Mouse (Mus musculus) cerebellum, adult 9-10 months (tissue): ENCODE measurements around the gene Cdh7.
"Not testable (repeated sequence)": the region's sequence is repeated elsewhere in the genome, so short reads cannot be mapped to it uniquely, and the experiment has no call there.

Source experiments
- DNase-seq: peaks from one replicate; pipeline ENCODE4 v3.0.0; 2022

Gene Cdh7

DNA sequence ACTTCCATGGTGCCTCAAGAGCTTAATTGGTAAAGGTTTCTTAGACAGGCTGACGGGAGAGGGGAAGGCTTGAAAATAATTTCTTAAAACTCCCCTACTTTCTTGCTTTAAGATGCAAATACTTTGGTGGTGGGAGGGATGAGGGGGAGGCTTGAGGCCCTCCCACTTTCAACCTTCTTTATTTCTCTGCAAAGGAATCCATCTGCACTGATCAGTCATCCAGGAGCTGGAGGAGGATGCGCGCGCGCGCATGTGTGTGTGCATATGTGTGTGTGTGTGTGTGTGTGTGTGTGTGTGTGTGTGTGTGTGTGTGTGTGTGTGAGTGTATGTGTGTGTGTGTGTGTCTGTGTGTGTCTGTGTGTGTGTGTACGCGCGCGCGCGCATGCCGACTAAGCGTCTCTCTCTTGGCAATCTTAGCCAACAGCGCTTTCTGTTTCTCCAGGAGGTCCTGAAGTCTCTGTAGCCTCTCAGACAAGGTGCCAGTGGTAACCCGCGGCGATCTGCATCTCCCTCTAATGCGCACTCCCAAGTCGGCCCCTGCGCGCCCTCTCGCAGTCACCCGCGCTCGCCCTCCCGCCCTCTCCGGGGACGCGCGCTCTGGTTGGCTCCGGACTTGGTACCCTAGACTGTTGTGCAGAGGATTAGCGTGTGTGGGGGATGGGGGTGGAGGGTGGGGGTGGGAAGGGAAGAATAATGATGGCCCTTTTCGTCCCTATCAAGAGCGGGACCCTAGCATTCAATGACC, at the start of gene Cdh7:
Gene Cdh7 (plus strand): TSS at position 368 of the 745 bp plus-strand sequence.
- DNase-seq, result peak; percentile 93

DNA sequence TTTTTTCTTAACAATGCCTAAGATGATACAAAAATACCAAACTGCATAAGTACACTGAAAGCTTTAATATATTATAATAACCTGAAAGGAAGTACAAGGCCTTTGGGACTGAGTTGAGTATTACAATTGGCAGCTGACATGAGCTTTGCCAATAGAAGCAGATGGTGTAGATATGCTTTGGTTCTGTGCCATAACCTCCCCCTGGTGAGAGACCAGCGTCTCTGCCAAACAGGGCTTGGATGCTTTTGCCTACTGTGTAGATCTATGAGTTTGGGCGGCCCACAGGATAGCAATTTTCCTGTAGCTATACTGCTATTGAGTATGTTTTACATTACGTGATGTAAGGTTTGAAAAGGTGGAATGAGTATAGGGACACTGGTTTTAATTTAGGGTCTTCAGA, 49.6 kb upstream of the Cdh7 start:
- peak; percentile 100 for DNase-seq

DNA sequence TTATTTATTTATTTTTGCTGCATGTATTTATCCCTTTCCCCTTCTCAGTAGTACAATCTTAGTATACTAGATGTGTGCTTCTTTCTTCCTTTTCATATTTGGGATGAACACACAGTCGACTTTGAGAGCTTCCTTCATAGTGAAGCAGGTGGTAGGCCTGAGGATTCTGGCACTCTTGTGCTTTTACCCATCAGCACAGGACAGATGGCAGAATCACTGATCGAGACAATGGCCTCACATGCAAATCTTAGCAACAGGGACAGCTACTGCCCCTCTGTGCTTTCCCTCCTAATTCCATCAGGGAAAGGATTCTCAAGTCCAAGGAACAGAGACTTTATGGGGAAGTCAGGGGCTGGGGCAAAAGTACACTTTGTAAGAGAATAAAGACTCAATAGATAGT, 33.7 kb upstream of the Cdh7 start:
- DNase-seq, result peak; percentile 94

DNA sequence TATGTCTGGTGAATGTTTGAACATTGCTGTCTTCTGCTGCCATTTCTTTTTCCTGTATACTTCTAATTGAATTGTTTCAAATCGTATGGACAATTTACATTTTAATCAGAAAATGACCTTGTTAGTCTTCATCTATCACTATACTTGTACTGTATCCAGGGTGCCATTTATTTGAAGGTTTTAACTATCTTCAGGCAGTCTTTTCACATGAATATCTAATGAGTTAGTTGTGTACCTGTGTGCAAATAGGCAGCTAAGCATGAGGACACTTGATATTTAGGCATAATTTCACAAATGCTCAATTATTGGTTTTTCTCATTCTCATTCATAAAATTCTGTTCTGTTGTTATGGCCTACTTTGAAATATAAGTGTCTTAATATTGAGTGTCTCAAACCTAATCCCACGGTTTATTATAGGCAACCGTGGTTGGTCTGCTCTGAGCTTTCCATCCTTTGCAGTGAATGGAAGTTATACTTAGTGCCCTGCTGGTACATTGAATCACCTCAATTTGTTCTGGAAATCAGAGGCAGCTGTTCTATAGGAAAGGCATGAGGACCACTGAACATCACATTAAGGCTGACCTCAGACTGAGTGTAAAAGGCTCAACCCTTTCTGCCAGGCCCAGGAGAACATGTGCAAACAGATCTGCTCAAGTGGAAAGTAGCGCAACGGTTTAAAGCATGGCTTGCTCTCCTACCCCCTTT, 10.4 kb upstream of the Cdh7 start:
- DNase-seq, result no peak

DNA sequence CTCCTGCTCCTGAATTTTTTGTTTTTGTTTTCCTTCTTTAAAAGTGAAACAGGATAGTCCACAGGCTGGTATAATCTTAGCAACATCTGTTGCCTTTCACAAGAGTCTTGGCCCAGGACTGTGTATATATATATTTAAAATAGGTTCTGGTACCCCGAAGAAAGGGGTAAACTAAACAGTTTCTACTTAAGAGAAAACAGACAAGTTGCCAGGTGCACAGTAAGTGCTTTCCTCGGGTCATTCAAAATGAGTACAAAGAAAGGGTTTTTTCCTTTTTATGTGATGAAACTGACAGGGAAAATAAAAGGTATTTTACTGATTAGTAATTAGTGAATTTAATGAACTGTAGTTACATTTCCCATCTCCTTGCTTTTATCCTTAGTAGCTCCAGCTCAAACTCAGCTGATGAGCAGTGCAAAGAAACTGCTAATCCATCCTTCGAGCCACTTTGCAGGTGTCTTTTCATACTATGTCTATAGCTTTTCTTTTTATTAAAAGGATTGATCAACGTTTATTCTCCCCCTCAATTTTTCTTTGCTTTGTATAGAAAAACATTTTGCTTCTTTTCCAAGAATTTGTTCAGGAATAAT, 9.7 kb upstream of the Cdh7 start:
- DNase-seq, result no peak

DNA sequence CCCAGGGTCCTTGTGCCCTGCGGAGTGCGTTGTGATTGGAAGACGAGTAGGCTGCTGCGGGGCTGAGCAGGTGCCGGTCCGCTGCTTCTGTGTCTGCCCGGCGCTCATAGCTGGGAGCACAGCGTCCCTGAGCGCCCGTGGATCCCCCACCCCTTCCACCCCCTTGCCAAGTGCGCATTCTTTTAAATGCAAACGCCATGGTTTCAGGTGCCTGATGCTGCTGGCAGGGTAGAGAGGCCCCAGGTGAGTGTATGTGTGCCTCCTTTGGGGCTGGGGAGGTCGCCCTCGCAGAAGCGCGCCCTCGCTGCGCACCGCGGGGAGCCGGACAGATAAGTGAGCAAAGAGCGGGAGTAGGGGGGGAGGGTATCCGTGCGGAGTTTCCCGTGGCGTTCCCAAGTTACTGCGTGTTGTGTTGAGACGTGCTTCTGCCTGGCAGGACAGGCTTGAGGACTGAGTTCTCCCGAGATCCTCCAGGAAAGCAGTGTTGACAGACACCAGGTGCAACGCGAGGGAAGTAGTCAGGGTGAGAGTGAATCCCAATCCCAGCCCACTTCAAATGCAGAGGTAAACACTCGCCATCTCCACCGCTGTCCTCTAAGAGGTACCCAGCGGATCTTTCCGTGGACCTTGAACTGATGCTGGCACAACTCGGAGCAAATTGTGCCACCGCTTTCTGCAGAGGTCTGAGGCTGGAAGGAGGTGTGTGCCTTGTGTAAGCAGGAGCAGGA, 742 bp downstream of the Cdh7 start:
- peak; percentile 84 for DNase-seq

DNA sequence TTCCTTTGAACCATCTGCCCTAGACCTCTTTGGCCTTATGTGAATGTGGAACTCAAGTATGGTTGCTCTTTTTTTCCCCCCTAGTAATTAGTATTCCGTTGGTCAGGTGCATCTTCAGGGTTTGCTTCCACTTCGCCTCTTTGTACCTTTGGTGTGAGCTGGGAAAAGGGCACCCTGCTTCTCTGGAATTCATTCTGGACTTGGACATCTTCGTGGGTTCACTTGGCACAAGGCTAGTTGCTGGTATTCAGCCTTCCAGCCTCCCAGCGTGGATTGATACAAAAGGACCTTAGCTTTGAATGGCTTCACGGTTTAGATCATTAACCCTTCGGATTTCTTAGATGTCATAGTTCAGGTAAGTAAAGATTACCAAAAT, 1.3 kb downstream of the Cdh7 start:
- DNase-seq, result peak; percentile 89

DNA sequence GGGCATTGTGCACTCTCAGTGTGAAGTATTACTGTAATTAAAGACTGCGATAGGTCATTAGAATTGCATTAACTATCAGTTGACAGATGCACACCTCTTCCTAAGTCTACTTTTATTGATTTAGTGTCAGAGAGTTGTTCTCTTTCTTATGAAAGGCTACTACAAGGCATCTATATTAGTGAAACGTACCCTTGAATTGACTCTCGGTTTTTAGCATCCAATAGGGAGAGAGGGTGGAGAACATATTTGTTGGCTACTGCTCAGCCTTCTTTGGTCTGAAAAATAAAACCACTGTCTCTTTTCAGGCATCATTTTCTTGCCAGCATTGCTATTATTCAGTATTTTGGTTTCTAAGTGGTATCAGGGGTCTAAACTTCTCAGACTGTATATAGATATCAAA, 2.5 kb downstream of the Cdh7 start:
- DNase-seq, result peak; percentile 71

DNA sequence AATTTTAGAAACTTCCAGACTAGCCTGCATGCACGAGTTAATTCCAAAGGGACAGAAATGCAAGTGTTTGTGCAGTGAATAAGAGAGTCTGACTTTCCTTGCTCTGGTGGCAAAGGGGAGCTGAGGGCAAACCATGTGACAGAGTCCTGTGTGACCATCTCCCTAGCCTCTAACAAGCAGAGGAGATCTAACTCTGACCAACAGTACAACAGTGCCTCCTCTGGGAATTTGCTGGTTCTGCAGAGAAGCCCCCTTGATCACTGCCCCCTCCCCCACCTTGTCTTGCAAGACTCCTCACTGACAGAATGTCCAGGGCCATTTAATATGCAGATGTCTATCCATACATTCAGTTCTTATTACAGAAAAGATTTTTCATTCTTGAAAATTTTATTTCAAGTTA, 3.2 kb downstream of the Cdh7 start:
- DNase-seq, result peak; percentile 87

DNA sequence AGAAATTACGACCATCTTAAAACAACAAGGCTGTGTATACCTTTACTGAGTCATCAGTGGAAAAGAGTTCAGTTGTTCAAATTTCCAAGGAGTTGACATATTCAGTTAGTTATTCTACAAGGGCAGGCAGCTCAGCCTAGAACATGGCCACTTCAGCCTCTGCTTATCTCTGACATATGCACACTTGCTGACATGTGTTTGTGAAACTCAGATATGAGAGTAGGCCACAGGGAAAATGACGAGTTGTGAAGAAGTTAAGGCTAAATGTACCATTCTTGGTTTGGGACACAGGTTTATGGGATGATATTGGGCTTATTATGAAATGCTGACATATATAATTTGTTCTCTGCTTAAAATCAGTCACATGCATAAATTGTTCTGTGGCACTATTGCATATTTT, 7.3 kb downstream of the Cdh7 start:
- DNase-seq, result no peak

DNA sequence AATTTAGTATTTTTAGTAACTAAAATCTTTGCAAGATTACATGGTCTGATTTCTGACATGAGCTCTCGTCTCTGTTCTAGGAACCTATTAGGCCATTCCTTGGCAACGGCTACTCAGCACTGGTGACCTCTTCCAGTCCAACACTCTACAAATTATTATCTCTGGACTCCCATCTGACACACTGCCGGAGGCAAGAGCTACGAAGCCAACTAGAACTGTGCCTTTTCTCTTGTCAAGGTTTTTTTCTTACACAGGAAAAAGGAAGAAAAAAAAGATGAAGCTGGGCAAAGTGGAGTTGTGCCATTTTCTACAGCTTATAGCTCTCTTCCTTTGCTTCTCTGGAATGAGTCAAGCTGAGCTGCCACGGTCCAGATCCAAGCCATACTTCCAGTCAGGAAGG, 11.7 kb downstream of the Cdh7 start:
- DNase-seq, result peak; percentile 88

DNA sequence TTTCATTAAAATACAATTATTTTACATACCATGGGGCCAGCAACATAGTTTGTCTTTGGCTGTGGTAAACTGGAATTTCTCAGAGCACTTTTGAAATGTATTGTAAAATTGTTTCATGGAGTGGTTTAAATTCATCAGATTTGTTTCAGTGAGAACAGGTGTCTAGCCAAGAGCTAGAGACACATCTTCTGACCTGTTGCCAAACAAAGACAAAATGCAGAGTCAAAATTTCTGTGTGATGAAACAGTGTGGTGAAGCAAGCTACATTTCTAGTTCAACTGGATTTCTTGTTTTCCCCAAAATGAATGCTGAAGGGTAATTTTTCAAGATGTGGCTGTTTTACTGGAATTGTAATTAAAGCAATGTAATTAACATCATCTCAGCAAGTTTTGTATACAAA, 22.2 kb downstream of the Cdh7 start:
- peak; percentile 69 for DNase-seq

DNA sequence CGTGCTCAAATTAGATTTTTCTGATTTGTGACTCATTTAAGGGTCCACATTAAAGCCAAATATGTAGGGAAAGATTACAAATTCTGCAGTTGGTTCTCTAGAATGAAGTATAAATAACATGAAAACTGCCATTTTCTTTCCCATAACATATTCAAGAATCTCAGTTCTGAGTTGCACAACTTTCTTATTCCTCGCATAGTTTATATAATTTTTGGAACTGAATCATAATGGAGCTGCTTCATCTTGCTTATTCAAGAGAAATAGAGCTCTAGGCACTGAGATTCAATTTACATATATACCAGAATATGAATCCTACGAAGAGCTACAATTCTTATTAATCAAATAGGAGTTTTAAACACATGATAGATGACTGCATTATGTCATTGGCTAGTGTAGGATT, 22.8 kb downstream of the Cdh7 start:
- no peak for DNase-seq

DNA sequence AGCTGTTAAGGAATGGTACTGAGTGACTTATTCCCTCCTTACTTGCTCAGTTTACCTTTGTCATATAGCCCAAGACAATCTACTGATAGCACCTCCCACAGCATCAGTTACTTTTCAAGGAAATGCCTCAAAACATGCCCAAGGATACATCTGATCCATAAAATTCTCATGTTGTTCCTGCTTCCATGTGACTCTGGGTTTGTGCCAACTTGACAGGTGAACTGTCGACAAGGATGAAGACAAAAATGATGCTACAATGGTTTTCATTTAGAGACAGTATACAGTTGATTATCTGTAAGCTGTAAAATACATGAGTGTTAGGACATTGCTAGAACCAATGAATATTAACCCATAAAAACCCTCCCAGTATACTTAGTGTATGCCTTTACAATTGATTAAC, 29.9 kb downstream of the Cdh7 start:
- DNase-seq, result peak; percentile 56

DNA sequence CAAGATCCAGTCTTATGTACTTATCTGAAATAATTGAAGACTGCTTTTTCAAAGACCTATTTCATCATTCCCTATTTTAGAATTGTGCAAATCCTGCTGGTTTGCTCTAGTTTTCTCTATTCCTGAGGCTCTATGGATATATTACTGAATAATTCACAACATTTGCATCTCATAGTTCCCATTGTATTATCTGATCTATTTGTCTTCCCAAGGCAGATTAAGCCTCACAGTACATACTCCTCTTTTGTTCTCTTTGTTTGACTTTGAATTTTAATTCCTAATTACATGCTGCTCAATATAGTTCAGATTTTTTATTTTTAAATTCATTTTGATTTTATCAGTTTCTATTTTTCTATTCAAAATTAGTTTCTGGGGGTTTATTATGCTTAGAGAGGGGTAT, 74.1 kb downstream of the Cdh7 start:
- no peak for DNase-seq

DNA sequence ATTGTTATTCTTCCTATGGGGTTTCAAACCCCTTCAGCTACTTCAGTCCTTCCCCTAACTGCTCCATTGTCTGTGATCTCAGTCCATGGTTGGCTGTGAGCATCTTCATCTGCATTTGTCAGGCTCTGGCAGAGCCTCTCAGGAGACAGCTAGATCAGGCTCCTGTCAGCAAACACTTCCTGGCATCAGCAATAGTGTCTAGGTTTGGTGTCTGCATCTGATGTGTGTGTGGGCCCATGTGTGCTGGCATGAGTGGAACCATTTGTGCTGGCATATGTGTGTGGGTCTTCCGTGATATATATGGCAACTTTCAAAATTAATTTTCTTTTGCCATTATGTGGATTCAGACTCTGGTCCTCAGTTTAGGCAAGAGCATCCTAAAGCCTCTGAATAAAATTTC, 85.2 kb downstream of the Cdh7 start:
- DNase-seq, result no peak

DNA sequence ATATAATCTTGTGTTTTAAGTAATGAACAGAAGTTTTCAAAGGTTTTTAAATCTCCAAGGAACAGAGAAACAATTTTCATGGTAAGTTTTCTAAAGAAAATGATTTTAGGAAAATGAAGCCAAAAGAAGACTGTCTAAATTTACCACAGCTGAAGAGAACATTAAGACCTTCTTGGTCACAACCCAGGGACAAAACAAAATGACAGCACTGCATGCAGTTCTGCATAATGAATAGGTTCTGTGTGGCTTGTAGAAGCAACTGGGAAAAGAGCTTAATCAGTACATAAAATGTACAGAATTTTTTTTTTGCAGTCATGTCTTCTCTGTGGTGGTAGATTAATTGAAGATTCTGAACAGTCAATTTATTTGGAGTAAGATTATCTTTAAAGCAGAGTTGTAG, 96.2 kb downstream of the Cdh7 start:
- no peak for DNase-seq

DNA sequence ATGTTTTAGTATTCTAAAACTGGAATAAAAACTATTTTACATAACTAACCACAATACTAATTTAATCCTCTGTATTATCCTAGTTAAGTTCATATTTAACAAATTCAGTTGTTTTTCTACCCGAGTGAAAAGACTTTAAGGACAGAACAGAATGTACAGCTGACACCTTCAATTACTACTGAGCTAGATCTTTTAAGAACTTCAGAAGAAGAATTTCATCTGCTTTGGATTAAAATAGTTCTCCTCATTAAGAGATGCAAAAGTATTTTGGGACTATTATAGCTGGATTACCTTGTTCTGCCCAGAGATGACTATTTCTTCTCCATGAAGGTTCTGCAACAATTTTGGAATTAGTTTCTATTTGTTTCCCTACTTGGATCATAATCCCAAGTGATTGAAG, 135.8 kb downstream of the Cdh7 start:
- DNase-seq, result no peak

DNA sequence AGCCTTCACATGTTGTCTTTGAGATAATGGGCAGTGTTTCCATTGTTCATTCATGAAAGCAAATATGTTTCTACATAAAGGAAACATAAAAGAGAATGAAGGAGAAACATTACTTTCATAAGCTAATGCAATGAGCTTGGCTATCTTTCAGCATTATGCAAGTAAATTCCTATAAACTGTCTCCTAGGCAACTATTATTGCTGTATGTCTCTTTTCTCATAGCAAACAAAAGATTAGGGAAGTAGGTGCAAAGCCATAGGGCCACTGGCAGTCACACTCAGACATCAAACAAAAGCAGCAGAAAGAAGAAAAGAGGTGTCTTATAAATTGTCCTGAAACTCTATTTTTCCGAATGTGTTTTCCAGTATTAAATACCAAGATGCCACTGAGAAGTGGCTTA, 136.6 kb downstream of the Cdh7 start:
- DNase-seq, result no peak

DNA sequence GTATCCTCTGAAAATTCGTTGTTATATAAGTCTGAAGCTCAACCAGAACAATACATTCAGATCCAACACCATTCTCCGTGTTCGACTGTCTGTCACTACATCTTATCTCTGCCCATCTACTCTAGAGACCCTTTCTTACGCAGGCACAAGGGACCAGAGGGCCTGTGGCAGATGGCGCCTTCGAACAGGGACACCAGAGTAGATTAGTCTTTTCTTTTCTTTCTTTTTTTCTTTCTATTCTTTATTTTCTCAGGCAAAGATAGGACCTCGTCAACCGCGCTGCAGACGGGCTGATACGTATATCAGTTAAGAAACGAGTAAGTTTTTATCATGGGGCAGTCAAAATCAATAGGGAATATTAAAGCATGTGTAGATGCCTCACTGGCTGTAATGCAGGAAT, 189.2 kb downstream of the Cdh7 start:
- DNase-seq, result not testable (repeated sequence)
